Mouse (Mus musculus): ENCODE results near the gene Tas1r3. TPM values are rescaled to one million over a fixed set of nuclear protein-coding genes. Genes with fewer than 3 reads are reported as not detected.

Gene Tas1r3
- 0.25 and 0.37 TPM in 2 replicates for polyA plus RNA-seq (2012; ENCODE audit: low replicate concordance)

GRCm38 (mm10) chr4:155863001-155863400 lies at the start of gene Tas1r3:
Gene Tas1r3 (minus strand): TSS chr4:155863362.

GRCm38 (mm10) chr4:155891551-155892001 lies 28.4 kb upstream of the Tas1r3 start, which contains the start of the genes Pusl1 and Acap3:
Gene Pusl1 (minus strand): TSS chr4:155891781.
Gene Acap3 (plus strand): TSS chr4:155891822.

GRCm38 (mm10) chr4:155869317-155870033 lies 6.3 kb upstream of the Tas1r3 start, which contains the start of the genes Cptp and Ints11:
Gene Cptp (minus strand): TSS chr4:155869440.
Gene Ints11 (plus strand): TSS chr4:155869546.

GRCm38 (mm10) chr4:155846871-155847578 lies 16.1 kb downstream of the Tas1r3 start, which contains the start of gene Dvl1:
Gene Dvl1 (plus strand): TSS chr4:155847402.

GRCm38 (mm10) chr4:155839483-155839910 lies 23.7 kb downstream of the Tas1r3 start, which contains the start of gene Mxra8:
Gene Mxra8 (plus strand): TSS chr4:155839680.

GRCm38 (mm10) chr4:155831205-155831766 lies 31.9 kb downstream of the Tas1r3 start, which contains the start of gene Aurkaip1:
Gene Aurkaip1 (plus strand): TSS chr4:155831272.

GRCm38 (mm10) chr4:155811929-155812664 lies 51.1 kb downstream of the Tas1r3 start, which contains the start of gene Ccnl2:
Gene Ccnl2 (plus strand): TSS chr4:155812489.

Other genes starting within 250 kb of the Tas1r3 start
- gene Cdk11b, start 238.5 kb downstream of the Tas1r3 start, polyA plus RNA-seq (2012; ENCODE audit: low replicate concordance), result 86.9 and 98.8 TPM in 2 replicates
- gene Gm10563, start 218.0 kb downstream of the Tas1r3 start, polyA plus RNA-seq (2012; ENCODE audit: low replicate concordance), result not detected in 2 replicates
- gene Mmp23, start 210.0 kb downstream of the Tas1r3 start, polyA plus RNA-seq (2012; ENCODE audit: low replicate concordance), result 1.5 and 2.2 TPM in 2 replicates
- gene Mib2, start 194.2 kb downstream of the Tas1r3 start, polyA plus RNA-seq (2012; ENCODE audit: low replicate concordance), result 38.8 and 73.8 TPM in 2 replicates
- gene Fndc10, start 169.0 kb downstream of the Tas1r3 start, polyA plus RNA-seq (2012; ENCODE audit: low replicate concordance), result 9.1 and 13.0 TPM in 2 replicates
- 37.5 and 73.4 TPM in 2 replicates for gene Ssu72, start 158.6 kb downstream of the Tas1r3 start, polyA plus RNA-seq (2012; ENCODE audit: low replicate concordance)
- 0.86 and 1.6 TPM in 2 replicates for gene Tmem240, start 128.6 kb downstream of the Tas1r3 start, polyA plus RNA-seq (2012; ENCODE audit: low replicate concordance)
- gene Atad3a, start 102.3 kb downstream of the Tas1r3 start, polyA plus RNA-seq (2012; ENCODE audit: low replicate concordance), result 22.2 and 23.8 TPM in 2 replicates
- gene Vwa1, start 88.7 kb downstream of the Tas1r3 start, polyA plus RNA-seq (2012; ENCODE audit: low replicate concordance), result 0.28 and 1.3 TPM in 2 replicates
- 0.06 TPM in 1 of 2 replicates, not detected in the other for gene Tmem88b, start 77.5 kb downstream of the Tas1r3 start, polyA plus RNA-seq (2012; ENCODE audit: low replicate concordance)
- gene Ankrd65, start 72.9 kb downstream of the Tas1r3 start, polyA plus RNA-seq (2012; ENCODE audit: low replicate concordance), result 0.10 TPM in 1 of 2 replicates, not detected in the other
- gene Mrpl20, start 60.5 kb downstream of the Tas1r3 start, polyA plus RNA-seq (2012; ENCODE audit: low replicate concordance), result 6.3 and 19.8 TPM in 2 replicates
- 56.5 and 59.9 TPM in 2 replicates for gene Ccnl2, start 50.9 kb downstream of the Tas1r3 start, polyA plus RNA-seq (2012; ENCODE audit: low replicate concordance)
- 177 and 209 TPM in 2 replicates for gene Aurkaip1, start 32.1 kb downstream of the Tas1r3 start, polyA plus RNA-seq (2012; ENCODE audit: low replicate concordance)
- 2.6 and 5.3 TPM in 2 replicates for gene Mxra8, start 23.7 kb downstream of the Tas1r3 start, polyA plus RNA-seq (2012; ENCODE audit: low replicate concordance)
- 89.3 and 201 TPM in 2 replicates for gene Dvl1, start 16.0 kb downstream of the Tas1r3 start, polyA plus RNA-seq (2012; ENCODE audit: low replicate concordance)
- gene Cptp, start 6.1 kb upstream of the Tas1r3 start, polyA plus RNA-seq (2012; ENCODE audit: low replicate concordance), result 1.6 and 4.5 TPM in 2 replicates
- gene Ints11, start 6.2 kb upstream of the Tas1r3 start, polyA plus RNA-seq (2012; ENCODE audit: low replicate concordance), result 13.3 and 23.2 TPM in 2 replicates
- gene Pusl1, start 28.4 kb upstream of the Tas1r3 start, polyA plus RNA-seq (2012; ENCODE audit: low replicate concordance), result 79.0 and 302 TPM in 2 replicates
- 30.5 and 52.0 TPM in 2 replicates for gene Acap3, start 28.5 kb upstream of the Tas1r3 start, polyA plus RNA-seq (2012; ENCODE audit: low replicate concordance)
- 43.7 and 73.5 TPM in 2 replicates for gene Ube2j2, start 80.5 kb upstream of the Tas1r3 start, polyA plus RNA-seq (2012; ENCODE audit: low replicate concordance)
- 28.3 and 36.5 TPM in 2 replicates for gene C1qtnf12, start 99.0 kb upstream of the Tas1r3 start, polyA plus RNA-seq (2012; ENCODE audit: low replicate concordance)
- 2.3 and 3.4 TPM in 2 replicates for gene B3galt6, start 129.3 kb upstream of the Tas1r3 start, polyA plus RNA-seq (2012; ENCODE audit: low replicate concordance)
- gene Sdf4, start 129.5 kb upstream of the Tas1r3 start, polyA plus RNA-seq (2012; ENCODE audit: low replicate concordance), result 64.0 and 98.8 TPM in 2 replicates
- gene Tnfrsf4, start 150.5 kb upstream of the Tas1r3 start, polyA plus RNA-seq (2012; ENCODE audit: low replicate concordance), result 10.9 and 18.7 TPM in 2 replicates
- gene Tnfrsf18, start 162.8 kb upstream of the Tas1r3 start, polyA plus RNA-seq (2012; ENCODE audit: low replicate concordance), result 31.9 and 46.2 TPM in 2 replicates
- not detected in 2 replicates for gene Ttll10, start 196.1 kb upstream of the Tas1r3 start, polyA plus RNA-seq (2012; ENCODE audit: low replicate concordance)
- gene 9430015G10Rik, start 246.6 kb upstream of the Tas1r3 start, polyA plus RNA-seq (2012; ENCODE audit: low replicate concordance), result 11.6 and 15.9 TPM in 2 replicates